Mouse (Mus musculus): ENCODE results near the gene Il11ra1. TPM values are rescaled to one million over a fixed set of nuclear protein-coding genes. Genes with fewer than 3 reads are reported as not detected.
"Not testable (repeated sequence)": the region's sequence is repeated elsewhere in the genome, so short reads cannot be mapped to it uniquely, and the experiment has no call there.

Il11ra1 gene
- polyA plus RNA-seq, 1 experiment from 2014 or later, result 43.0 TPM

DNA sequence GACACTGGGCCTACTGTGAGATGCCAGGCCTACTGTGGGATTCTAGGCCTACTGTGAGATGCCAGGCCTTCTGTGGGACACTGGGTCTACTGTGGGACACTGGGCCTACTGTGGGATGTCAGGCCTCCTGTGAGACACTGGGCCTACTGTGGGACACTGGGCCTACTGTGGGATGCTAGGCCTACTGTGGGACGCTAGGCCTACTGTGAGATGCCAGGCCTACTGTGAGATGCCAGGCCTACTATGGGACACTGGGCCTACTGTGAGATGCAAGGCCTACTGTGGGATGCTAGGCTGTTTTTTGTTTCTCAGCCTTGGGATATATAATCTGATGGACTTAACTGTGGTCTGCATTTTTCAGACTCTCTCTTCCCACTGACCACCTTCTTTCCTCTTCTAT is 76.1 kb downstream of the Il11ra1 start:
- not testable (repeated sequence) for H3K4me1 ChIP-seq; H3K27me3 ChIP-seq (replicated peaks); H3K4me3 ChIP-seq; H3K36me3 ChIP-seq; H3K9me3 ChIP-seq (replicated peaks); H3K9ac ChIP-seq; H3K4me2 ChIP-seq; ATAC-seq; H3K27ac ChIP-seq
- WGBS (ENCODE audit: insufficient replicate concordance), result 78% methylated on average over 1 of the region's 1 CpGs

DNA sequence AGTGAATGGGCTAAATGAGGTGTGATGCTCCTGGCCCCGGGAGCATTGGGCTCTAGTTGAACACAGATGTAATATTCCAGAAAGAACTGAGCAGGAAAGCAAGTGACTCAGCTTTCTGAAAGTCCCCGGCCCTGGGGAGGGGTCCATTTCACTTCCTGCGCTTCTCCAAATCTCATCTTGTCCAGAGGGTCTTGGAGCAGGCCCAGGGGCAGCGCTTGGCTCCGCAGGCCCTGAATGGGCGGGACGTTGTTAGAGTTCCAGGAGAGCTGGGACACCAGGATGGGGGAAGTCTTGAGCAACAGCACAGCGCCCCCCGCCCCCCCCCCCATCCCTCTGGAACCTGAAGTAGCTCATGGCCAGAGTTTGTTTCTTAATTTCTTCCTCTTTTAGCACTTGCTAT is 81.5 kb downstream of the Il11ra1 start:
- H3K9ac ChIP-seq; H3K27me3 ChIP-seq (replicated peaks); H3K36me3 ChIP-seq; H3K4me2 ChIP-seq; H3K4me3 ChIP-seq; H3K9me3 ChIP-seq (replicated peaks); H3K27ac ChIP-seq; H3K4me1 ChIP-seq; ATAC-seq: not testable (repeated sequence)
- 38% methylated on average over 9 of the region's 9 CpGs for WGBS (ENCODE audit: insufficient replicate concordance)

DNA sequence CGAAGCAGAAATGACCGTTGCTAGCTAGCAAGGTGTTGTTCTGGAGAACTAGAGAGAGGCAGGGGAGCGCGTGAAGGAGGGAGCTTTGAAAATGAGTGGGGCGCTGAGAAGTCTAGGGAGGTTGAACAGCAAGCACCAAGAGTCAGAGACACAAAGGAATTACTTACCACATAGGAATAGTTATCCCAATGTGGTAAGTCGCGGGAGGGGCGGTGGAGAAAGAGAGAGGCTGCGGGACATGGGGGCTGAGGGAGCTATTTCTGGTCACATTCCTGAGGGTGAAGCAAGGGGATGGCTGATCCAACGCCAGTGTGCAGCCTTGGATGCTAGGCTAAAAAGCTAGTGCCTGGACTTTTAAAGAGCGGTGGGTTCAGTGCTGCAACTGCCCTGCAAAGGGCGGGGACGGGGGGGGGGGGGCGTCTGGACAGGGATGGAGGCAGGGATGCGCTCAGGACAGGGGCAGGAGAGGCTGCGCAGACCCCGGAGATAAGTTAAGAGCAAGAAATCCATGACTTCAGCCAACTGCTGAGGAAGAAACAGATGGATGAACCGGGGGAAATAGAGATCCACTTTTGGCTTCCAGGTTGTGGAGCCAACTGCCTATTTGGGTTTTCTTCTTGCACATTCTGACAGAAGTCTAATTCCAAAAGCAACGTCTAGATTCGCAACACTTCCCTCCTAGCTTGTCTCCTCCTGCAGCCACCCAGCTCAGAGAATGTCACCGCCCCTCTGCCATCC is 82.1 kb downstream of the Il11ra1 start:
- not testable (repeated sequence) for H3K27ac ChIP-seq; H3K9ac ChIP-seq; ATAC-seq; H3K4me1 ChIP-seq; H3K9me3 ChIP-seq (replicated peaks); H3K4me2 ChIP-seq; H3K4me3 ChIP-seq; H3K27me3 ChIP-seq (replicated peaks); H3K36me3 ChIP-seq
- WGBS (ENCODE audit: insufficient replicate concordance), result 22% methylated on average over 17 of the region's 21 CpGs

DNA sequence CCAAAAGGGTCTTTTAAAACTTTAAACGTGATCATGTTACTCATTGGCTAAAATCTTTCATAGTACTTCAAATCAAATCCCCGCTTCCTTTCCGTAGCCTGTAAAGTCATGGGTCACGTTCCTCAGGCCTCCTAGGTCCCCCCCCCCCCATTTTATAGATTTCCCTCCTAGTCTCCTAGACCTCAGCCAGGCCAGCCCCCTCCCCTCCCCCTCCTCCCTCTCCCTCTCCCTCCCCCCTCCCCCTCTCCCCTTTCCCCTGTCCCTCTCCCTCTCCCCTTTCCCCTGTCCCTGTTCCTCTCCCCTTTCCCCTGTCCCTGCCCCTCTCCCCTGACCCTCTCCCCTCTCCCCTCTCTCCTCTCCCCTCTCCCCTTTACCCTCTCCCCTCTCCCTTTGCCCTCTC is 82.9 kb downstream of the Il11ra1 start:
- H3K4me1 ChIP-seq; H3K27ac ChIP-seq; ATAC-seq; H3K27me3 ChIP-seq (replicated peaks); H3K36me3 ChIP-seq; H3K4me3 ChIP-seq; H3K9ac ChIP-seq; H3K4me2 ChIP-seq; H3K9me3 ChIP-seq (replicated peaks): not testable (repeated sequence)
- 35% methylated on average over 4 of the region's 4 CpGs for WGBS (ENCODE audit: insufficient replicate concordance)

DNA sequence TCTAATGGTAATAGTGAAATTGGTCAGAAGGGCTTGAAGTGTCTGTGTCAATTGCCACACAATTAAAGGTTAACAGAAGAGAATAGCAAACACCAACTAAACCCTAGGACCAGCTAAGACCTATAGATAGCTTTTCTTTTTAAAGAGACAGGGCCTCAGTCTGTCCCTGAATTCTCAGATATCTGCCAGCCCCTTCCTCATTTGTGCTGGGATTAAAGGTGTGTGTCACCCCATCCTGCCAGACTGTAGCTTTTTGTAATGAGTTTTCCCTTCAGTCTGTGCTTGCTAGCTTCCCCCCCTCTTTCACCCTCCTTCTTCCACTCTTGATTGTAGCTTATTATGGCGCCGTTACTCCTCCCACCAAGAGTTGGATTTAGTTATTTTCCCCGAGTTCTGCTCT is 83.4 kb downstream of the Il11ra1 start:
- H3K27me3 ChIP-seq (replicated peaks); H3K4me1 ChIP-seq; H3K4me3 ChIP-seq; H3K9me3 ChIP-seq (replicated peaks); ATAC-seq; H3K27ac ChIP-seq; H3K9ac ChIP-seq; H3K4me2 ChIP-seq; H3K36me3 ChIP-seq: not testable (repeated sequence)
- WGBS (ENCODE audit: insufficient replicate concordance), result 53% methylated on average over 3 of the region's 3 CpGs

Other genes with a start within 250 kb of the Il11ra1 start
- 9.0 and 9.5 TPM in 2 replicates for gene Kif24, start 235.1 kb upstream of the Il11ra1 start, polyA plus RNA-seq (2016; fragmentation: Nextera tagmentation; extraction: Ambion mirVana)
- gene Nudt2, start 234.8 kb upstream of the Il11ra1 start, polyA plus RNA-seq (2016; fragmentation: Nextera tagmentation; extraction: Ambion mirVana), result 30.9 and 31.7 TPM in 2 replicates
- gene AI464131, start 196.9 kb upstream of the Il11ra1 start, polyA plus RNA-seq (2016; fragmentation: Nextera tagmentation; extraction: Ambion mirVana), result 0.57 and 0.98 TPM in 2 replicates
- not detected in 2 replicates for gene 1110017D15Rik, start 182.7 kb upstream of the Il11ra1 start, polyA plus RNA-seq (2016; fragmentation: Nextera tagmentation; extraction: Ambion mirVana)
- gene Fam219a, start 130.5 kb upstream of the Il11ra1 start, polyA plus RNA-seq (2016; fragmentation: Nextera tagmentation; extraction: Ambion mirVana), result 1.0 and 2.0 TPM in 2 replicates
- gene Dnaic1, start 130.2 kb upstream of the Il11ra1 start, polyA plus RNA-seq (2016; fragmentation: Nextera tagmentation; extraction: Ambion mirVana), result 0.51 and 0.61 TPM in 2 replicates
- gene Enho, start 59.7 kb upstream of the Il11ra1 start, polyA plus RNA-seq (2016; fragmentation: Nextera tagmentation; extraction: Ambion mirVana), result 1.1 and 1.5 TPM in 2 replicates
- gene Cntfr, start 2.9 kb upstream of the Il11ra1 start, polyA plus RNA-seq (2016; fragmentation: Nextera tagmentation; extraction: Ambion mirVana), result 1.4 and 1.7 TPM in 2 replicates
- gene Rpp25l, start 13.5 kb downstream of the Il11ra1 start, polyA plus RNA-seq (2016; fragmentation: Nextera tagmentation; extraction: Ambion mirVana), result 39.1 and 44.9 TPM in 2 replicates
- 89.7 and 92.2 TPM in 2 replicates for gene Dctn3, start 23.2 kb downstream of the Il11ra1 start, polyA plus RNA-seq (2016; fragmentation: Nextera tagmentation; extraction: Ambion mirVana)
- not detected in 2 replicates for gene Arid3c, start 31.2 kb downstream of the Il11ra1 start, polyA plus RNA-seq (2016; fragmentation: Nextera tagmentation; extraction: Ambion mirVana)
- gene Galt, start 55.2 kb downstream of the Il11ra1 start, polyA plus RNA-seq (2016; fragmentation: Nextera tagmentation; extraction: Ambion mirVana), result 25.2 and 25.7 TPM in 2 replicates
- 49.6 and 51.2 TPM in 2 replicates for gene Sigmar1, start 56.2 kb downstream of the Il11ra1 start, polyA plus RNA-seq (2016; fragmentation: Nextera tagmentation; extraction: Ambion mirVana)
- gene Ccl27a, start 74.3 kb downstream of the Il11ra1 start, polyA plus RNA-seq (2016; fragmentation: Nextera tagmentation; extraction: Ambion mirVana), result 9.8 and 10.3 TPM in 2 replicates
- gene Gm21541, start 203.6 kb downstream of the Il11ra1 start, polyA plus RNA-seq (2016; fragmentation: Nextera tagmentation; extraction: Ambion mirVana), result not detected in 2 replicates
- gene Gm20878, start 241.6 kb downstream of the Il11ra1 start, polyA plus RNA-seq (2016; fragmentation: Nextera tagmentation; extraction: Ambion mirVana), result 0.28 and 0.42 TPM in 2 replicates

Data from liver, embryonic 12.5 days (tissue).